Mouse (Mus musculus): Measurements from ENCODE around the gene Mpped2.

DNA sequence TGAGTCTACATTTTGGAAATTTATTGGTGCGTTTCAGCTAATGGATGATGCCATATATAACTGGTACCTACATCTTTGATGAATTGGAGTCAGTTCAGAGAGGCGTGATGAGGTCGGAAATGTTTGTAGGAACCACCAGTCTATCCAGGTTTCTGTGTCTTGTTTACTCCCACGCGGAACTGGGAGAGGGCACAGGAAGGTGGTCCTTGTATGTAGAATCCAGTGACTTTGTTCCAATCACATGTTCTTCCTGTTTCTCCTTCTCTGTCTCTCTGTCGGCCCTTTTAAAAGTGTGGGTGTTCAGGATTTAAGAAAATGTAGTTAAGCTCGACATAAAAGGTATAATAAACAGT, 23.3 kb downstream of the Mpped2 start:
- TF ChIP-seq CTCF (conservative IDR thresholded peaks at IDR 0.05 in 1 of 2, IDR thresholded peaks at IDR 0.05 in 1 of 2; ENCODE audit: low read depth in 2 of 2, low read length in 2 of 2) (no peak), TCF12 (IDR thresholded peaks at IDR 0.05; ENCODE audit: low read depth, low read length) (no peak), RAD21 (IDR thresholded peaks at IDR 0.05; ENCODE audit: low read depth, low read length) (no peak), POLR2A (IDR thresholded peaks at IDR 0.05; ENCODE audit: low read depth, low read length) (no peak), ETS1 (conservative IDR thresholded peaks at IDR 0.05; ENCODE audit: low read depth, low read length) (no peak), ZKSCAN1 (IDR thresholded peaks at IDR 0.05; ENCODE audit: borderline replicate concordance, low read depth, low read length) (no peak), EP300 (IDR thresholded peaks at IDR 0.05; ENCODE audit: low read length) (no peak), CHD1 (IDR thresholded peaks at IDR 0.05; ENCODE audit: low read depth, low read length) (no peak), NRF1 (IDR thresholded peaks at IDR 0.05; ENCODE audit: low read depth, low read length) (no peak)

Data from CH12.LX (cell line).